Mouse (Mus musculus) right cerebral cortex, postnatal 4 days (tissue): ENCODE data around the gene Eml1.

Source experiments
- DNase-seq: peaks from one replicate; pipeline ENCODE4 v3.0.0-alpha.2; 2022

Eml1 gene

DNA sequence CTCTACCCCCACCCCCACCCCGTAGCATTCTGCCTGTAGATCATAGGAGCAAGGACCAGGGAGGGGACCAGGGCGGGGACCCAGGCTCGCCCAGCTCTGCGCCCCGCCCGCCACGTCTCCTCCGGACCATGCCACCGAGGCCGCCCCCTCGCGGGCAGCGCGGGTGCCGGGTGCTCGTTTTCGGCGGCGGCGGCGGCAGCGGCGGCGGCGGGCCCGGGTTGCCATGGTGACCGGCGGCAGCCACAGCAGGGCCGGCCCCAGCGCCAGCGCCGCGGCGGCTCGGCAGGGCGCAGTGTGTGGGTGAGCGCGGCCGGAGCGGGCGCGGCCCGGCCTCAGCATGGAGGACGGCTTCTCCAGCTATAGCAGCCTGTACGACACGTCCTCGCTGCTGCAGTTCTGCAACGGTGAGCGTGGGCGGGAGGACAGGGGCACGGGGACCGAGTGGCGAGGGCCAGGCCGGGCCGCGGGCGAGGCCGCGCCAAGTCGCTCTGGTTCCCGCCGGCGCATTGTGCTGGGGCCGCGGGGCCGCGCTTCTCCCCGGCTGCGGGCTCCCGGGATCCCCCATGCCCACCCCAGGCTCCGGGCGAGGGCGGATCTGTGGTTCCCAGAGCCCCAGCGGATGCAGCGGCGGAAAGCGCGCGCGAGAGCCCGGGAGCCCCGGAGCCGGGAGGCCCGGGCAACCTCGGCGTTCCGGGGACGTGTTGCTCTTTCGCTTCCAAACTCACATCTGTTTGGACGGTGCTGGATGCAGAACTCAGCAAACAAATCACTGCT lies 52.3 kb downstream of the Eml1 start:
- DNase-seq, result peak; percentile 93

DNA sequence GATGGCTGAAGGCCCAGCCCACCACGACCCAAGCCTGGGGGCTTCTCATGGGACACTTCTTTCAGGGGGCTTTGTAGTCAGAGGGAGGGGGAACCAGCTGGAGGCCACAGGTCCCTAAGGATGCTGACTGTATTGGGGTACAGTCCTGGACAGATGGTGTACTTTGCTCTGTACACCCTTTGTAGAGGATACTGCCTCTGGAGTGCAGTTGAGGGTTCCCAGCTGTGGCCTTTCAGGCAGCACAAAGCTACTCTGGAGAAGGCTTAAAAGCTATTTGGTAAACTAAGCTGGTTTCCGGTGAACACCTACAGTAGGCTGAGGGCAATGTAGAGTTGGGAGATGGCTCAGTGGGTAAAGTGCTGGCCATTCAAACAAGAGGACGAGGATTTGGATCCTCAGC lies 60.2 kb downstream of the Eml1 start:
- no peak for DNase-seq

DNA sequence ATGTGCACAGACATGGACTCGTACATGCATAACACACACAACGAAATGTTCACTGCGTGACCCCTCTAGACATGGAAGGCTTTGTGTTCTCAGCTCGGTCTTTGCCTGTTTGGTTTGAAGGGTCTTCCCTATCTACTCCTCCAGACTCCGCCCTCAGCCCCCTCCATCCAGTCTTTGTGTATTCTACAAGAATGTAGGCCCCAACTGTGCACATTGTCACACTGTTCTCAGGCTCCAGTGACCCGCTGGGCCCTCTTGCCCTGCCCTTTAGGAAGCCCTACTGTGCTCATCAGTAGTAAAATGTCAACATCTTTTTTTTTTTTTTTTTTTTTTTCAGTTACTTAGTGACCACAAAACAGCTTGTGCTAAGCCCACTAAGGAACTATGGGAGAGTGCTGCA lies 61.0 kb downstream of the Eml1 start:
- no peak for DNase-seq

DNA sequence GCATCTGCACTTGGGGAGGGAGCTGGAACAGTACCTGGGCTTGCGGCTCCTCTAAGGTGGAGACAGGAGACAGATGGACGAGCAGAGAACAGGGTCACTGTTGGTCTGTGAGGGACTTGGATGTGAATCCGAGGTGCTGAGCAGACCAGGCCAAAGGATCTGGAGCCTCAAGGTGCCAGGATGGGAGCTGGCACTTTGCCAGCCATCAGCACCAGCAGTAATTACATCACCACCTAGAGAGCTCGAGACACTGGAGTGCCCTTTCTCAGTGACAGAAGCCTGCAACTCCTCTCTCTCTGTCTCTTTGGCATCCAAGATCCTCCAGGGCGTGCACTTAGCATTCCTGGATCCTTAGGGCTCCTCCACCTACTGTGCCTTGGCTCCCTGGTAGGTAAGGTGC lies 61.8 kb downstream of the Eml1 start:
- DNase-seq, result no peak

DNA sequence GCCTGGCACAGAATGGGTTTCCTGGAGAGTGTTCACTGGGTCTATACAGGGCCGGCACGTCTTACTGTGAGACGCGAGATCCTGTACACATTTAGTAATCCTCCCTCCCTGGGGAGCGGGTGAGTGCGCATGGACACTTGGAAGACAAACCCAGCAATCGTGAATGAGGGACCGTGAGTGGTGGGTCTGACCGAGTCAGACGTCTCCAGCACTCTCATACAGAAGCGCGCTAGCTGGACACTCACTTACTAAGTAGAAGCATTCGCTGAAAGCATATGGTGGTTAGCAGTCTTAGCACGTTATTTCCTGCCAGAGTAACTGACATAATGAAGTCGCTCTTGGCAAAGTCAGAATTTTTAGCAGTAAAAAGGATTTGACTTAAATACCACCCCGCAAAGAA lies 62.3 kb downstream of the Eml1 start:
- peak; percentile 37 for DNase-seq

DNA sequence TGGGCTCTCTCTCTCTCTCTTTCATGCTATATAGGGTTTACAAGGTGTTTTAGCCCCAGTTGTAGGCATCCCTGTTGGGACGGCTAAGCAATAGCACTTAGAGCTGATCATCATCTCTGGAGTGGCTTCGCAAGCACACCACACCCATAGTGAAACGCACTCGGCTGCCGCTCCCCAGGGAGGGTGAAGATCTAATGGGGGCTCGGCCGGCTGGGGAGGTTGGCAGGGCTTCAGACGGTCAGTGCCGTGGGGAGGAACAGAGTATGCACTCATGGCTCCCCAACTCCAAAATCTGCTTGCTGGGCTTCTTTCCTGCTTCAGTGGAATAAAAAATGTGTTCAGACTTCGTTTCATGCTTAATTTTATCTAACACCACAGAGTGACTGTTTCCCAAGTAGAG lies 62.7 kb downstream of the Eml1 start:
- DNase-seq, result no peak

DNA sequence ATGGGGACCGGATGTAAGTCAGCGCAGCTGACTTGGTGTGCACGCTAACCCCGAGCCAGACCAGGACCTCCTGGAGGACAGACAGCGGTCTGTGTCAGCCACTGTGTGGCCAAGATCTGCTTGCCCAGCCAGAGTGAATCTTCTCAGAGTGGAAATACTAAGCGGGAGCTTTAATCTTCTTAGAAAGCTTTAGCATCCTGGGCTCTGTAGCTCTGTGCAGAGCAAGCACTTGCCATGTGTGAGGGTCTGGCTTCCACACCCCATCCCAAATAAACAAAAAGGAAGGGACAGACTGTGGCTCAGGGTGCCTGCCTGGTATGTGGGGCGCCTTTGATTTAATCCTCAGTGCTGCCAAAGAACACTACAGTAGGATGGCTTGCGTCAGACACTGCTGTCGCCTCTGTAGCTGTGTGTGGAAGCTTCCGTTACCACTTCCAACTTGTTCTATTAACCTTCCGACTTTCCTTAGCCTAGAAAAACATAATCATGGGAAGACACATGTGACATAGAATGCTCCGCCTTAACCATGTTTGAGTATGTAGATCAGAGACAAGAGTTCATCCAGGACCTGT lies 64.8 kb downstream of the Eml1 start:
- no peak for DNase-seq

DNA sequence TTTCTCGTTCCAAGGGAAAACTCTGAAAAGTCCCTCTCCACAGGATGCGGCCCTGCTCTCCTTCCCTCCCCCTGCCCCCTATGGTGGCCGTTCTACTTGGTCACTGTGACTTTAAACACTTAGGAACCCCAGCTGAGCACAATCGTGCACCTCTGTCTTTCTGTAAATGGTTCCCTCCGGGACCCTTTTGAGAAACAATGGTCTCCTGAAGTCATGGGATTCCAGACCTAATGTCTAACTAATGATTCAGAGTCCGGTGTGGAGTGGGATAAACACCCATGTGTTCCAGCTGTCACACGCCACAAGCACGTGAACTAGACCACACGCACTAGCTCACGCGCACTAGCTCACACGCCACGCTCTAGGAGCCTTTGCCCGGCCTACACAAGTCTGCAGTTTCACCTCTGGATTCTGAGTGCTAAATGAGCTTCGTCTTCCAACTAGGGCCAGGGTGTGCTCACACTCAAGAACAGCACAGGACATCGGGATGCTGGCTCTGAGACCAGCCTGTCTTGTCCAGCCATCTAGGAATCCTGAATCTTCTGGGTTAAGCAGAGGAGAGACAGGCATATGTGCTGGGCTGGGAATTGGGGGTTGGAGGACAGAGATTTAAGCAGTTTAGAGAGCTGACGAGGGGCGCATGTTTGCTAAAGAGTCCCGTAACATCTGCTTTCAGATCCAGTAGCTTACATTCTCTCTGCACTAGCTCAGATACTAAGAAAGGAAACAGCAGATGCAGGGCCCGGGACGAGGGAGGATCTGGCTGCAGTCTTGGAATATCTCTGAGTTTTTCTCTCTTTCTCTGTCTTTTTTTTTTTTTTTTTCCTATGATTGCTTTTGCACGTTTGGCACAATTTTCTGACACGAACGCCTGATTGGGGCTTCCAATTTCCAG lies 65.5 kb downstream of the Eml1 start:
- DNase-seq, result no peak

DNA sequence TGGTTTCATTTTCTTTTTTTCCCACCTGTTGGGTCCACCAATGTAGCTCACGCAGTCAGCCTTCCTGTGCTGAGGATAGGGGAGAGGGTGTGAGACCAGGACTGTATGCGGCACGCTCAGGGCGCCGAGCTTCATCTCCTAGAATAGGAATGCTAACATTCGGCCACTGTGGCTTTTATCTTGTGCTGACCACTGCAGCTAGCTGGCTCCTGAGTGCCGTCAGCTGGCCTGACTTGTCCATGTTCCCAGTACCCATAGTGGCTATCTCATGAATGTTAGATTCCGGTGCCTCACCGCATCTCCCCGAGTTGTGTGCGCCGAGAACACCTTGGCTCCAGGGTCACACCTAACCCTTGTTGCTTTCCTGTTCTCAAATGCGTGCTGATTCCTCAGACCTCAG lies 66.7 kb downstream of the Eml1 start:
- DNase-seq, result no peak

DNA sequence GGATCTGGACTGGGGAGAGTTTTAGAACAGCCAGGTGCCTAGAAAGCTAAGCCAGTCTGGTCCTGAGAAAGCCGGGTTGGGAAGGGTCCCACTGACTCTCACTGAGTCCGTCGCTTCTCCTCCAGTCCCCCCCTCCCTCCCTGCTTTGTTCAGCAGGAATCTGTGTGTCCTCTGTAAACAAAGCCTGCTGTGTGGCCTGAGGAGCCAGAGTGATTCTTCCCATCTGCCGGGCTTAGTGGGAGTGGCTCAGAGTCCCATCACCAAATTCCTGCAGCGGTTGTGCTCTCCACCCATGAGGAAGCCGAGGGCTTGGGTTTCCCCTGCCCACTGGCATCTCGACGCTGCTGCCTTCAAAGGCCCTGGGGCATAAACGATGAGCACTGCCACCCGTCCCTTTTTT lies 72.5 kb downstream of the Eml1 start:
- no peak for DNase-seq

DNA sequence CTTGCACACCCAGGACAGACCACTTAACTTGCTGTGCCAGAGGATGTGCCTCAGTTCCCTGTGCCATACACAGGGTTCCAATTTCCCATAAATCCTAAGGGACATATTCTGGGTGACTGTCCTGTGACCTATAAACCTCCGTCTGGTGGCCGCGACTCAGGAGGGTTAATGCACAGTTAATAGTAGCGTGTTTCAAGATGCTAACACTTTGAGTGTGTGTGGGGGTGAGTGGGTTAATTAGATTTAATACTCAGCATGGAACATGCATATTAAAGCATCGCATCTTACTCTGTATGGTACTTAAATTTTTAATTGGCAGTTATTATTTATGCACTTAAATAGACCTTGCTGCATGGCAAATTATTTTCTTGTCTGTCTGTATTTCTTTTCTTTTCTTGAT lies 73.0 kb downstream of the Eml1 start:
- no peak for DNase-seq

DNA sequence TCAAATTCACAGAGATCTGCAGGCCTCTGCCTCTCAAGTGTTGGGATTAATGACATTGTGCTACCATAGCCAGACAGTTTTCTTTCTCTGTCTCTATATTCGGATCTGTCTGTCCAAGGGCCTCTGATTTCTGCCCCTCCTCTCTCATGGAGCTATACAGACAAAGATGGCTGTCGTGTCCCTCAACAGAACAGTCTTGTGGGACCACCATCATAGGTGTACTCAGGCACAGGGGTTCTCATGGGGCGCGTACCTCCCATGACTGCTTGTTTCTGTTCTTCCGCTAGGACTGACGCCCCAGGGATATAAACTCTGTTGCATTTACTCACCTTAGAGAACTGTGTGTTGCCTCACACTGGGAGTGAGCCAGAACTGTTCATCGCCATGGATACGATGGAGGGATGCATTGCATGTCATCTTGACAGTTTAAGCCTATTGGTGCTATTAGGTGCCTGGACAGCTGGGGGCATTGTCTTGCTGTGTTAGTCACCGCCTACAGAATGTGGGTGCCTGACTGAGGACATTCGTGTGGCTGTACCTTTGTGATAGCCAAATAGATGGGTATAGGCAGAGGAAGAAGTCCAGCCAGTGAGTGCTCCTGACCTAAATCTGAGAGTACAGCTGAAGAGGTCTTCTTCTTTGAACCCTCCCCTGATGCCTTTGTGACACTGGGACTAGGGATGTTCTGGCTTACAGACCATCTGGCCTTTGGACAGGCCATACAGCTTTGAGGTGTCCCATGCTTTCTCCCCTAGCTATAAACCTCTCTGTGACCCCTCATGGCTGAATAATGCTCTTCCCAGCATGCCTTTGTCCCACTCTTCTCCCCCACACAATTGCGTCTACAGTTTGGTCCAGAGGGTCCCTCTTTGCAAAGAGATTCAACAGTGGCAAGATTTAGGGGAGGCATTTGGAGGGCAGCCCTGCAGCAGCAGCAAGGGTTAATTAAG lies 73.7 kb downstream of the Eml1 start:
- DNase-seq, result no peak

DNA sequence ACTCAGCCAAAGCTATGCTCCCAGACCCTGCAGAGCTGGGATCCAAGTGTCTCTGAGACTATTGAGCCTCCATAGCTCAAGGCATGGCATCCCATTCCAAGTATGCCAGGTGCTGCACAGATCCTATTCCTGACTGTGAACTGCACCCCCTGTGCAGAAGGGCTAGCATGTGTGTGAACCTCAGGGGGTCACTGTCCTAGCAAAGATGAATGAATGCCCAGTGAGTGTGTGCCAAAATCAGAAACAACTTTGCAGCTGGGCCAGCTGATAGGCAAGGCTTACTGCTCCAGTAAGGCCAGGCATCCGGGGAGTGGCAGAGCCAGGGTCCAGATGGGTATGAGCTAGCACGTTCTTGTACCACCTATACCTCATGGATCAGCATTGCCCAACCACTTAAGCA lies 76.0 kb downstream of the Eml1 start:
- no peak for DNase-seq

DNA sequence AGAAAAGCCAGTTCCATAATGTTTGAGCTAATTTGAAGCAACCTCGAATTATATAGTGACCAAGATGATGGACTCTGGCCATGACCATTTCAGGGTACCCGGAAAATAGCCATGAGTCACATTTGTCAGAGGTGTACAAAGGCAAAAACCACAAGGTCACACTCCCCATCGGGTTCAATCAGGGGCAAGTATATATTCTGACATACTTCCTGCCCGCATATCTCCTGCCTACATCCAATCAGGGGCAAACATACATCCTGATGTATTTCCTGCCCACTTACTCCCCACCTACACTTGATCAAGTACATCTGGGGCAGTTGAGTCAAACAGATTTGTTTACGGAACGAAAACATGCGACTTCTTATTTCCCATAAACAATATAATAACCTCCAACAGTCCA lies 77.6 kb downstream of the Eml1 start:
- DNase-seq, result no peak

DNA sequence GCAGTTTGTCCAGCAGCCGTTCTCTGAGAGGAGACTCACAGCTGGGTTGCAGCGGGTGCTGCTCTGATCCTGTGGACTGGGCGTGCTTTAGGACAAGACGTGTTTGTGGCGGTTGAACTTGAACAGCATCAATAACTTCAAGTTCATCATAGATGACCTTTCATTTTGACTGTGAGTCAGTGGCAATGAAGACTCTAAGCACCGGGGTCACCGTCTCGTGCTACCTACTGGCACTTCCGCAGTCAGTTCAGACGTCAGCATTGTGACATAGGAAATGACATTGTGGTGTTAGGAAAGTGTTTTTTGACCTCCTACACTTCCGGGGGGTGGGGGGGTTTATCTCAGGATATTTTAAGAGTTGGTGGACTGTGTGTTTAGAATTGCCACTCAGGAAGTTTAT lies 79.2 kb downstream of the Eml1 start:
- no peak for DNase-seq

DNA sequence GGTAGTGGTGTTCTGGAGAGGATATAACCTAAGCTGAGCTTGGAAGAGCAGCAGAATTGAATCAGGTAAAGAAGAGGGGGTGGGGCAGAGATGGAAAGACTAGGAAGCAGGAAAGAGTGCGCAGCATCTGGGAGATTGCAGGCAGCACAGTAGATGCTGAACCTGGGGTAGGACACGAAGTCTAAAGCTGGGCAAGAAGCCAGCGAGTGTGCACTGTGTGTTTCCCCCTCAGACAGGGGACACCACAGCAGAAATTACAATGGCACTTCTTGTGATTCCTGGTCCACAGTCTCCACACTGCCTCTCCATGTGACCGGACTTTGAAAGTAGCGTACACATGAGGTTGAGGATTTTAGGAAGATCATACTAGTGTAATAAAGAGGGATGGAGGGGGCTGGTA lies 79.8 kb downstream of the Eml1 start:
- no peak for DNase-seq

DNA sequence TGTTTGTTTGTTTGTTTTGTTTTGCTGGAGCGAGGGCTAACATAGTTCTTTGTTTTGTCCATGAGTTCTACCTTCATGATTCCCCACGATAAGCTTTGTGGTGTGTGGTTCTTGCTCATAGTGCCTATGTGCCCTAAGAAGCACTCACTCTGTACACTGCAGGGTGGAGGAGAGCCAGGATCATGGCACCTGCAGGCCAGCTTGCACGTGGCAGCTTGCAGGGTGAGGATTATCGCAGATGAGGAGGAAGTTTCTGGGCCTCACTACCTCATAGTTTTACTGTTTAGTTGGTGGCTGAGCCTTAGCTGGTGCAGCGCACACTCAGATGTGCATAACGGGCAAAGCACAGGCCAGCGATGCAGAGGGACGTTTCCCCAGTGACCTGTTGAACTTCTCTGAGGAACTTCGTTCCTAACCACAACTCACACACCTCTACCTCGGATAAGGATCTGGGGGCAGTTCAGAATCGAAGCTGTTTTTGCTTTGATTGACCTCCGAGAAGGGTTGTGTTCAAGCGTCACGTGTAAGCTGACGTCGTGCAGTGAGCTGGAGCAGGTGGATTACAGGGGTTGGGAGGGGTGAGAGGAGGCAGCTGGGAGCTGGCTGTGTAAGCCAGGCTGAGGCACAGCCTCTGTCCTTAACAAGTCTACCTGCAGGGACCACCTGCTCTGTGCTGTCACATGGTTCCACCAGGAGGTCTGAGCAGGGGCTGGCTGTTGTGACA lies 81.6 kb downstream of the Eml1 start:
- no peak for DNase-seq

DNA sequence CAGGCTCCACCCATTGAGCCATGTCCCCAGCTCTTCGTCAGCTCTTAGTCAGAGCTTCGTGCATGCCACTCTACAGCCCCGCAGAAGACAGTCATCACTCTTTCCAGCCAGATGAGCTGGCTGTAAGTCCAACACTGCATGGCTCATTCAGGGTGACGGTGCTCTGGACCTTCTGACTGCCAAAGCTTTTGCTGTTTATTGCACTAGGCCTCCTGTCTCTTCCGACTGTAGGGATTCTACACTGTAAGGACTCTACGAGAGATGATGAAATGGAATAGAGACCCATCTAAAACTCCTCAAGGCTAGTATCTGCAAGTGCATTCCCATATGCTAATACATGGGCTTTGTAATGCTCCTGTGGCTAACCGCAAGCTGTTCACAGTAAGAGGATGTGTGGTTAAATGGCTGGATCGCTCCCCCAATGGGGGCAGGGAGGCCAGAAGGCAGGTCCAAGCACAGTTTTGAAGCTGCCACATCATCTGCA lies 82.8 kb downstream of the Eml1 start:
- no peak for DNase-seq

DNA sequence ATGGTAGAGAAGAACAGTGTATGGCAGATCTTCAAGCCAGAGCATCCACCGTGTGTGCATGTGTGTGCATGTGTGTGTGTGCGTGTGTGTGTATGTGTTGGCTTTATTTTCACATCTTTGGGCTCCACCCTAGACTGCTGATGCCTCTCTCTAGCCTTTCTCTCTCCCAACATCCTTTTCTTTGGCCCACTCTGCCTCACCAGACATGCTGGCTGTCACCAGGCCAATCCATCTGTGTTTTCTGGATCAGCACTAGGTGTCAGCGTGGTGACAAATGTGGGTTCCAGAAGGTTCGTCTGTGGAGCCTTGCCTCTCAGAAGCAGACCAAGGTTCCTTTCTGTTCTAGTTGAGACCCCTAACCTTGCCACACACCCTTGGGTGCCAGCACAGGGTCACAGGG lies 84.2 kb downstream of the Eml1 start:
- peak; percentile 63 for DNase-seq

DNA sequence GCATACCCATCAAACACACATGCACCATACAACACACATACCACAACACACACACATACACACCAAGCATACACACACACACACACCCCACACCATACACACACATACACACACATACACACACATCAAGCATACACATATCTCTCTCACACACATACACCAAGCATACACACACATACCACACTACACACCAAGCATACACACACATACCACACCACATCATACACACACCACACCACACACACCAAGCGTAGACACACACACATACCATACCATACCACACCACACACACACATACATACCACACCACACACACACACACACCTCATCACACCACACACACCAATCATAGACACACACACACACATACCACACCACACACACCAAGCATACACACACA lies 102.1 kb downstream of the Eml1 start:
- no peak for DNase-seq

DNA sequence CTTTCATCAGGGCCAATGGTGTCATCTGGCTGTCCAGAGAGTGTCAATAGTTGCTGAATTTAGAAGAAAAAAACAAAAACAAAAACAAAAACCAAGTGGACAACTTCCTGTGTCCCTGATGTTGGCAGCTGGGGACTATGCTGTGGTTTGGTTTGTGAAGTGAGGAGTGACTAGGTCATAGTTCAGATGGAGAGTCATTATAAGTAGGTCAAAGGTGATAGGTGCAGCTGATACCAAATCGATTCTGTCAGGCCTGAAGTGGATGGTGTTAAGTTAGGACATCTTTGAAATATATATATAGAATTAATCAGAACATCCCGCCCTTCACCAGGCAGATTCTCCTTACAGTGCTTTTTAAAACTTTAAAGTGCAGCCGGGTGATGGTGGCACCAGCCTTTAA lies 103.7 kb downstream of the Eml1 start:
- no peak for DNase-seq

DNA sequence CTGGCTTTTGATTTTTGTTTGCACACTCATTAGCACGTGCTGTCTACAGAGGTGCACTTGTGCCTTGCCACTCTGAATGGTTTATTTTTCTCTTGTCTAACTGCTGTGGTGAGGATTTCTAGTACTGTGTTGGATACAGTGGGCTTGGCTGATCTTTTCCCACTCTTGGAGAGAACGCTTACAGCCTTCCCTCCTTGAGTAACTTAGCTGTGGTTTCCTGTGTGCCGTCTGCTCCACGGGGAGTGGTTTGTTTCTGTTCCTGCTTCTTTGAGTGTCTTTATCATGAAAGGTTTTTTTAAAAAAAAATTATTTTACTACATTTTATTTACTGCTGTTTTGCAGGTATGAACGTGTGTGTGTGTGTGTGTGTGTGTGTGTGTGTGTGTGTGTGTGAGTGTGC lies 108.0 kb downstream of the Eml1 start:
- no peak for DNase-seq
